Mouse (Mus musculus) kidney, embryonic 16.5 days (tissue): ENCODE results near the gene Fam129a. TPM values are rescaled to one million over a fixed set of nuclear protein-coding genes. Genes with fewer than 3 reads are reported as not detected.

Experiments
- ATAC-seq: fragments of 200-750 bp; cut with Nextera tagmentation; 2 replicates; pipeline ENCODE4 v1.8.0; 2017; ENCODE audit warnings: moderate TSS enrichment; ENCODE audit not compliant: low FRiP score, low TSS enrichment
- H3K27ac ChIP-seq: fragments of 300-500 bp; sonication (generic); 2 replicates; pipeline ENCODE4 v1.5.1; 2014; ENCODE audit warnings: low read length
- H3K27me3 ChIP-seq: fragments of 300-500 bp; sonication (generic); 2 replicates; pipeline ENCODE4 v1.6.1; 2014; ENCODE audit warnings: low read length, control low read depth, mixed read lengths; ENCODE audit not compliant: insufficient read depth
- H3K36me3 ChIP-seq: fragments of 300-500 bp; sonication (generic); 2 replicates; pipeline ENCODE4 v1.6.1; 2014; ENCODE audit warnings: low read length, control low read depth, mixed read lengths; ENCODE audit not compliant: insufficient read depth
- H3K4me1 ChIP-seq: fragments of 300-500 bp; sonication (generic); 2 replicates; pipeline ENCODE4 v1.6.1; 2014; ENCODE audit warnings: low read length, control low read depth, mixed read lengths; ENCODE audit not compliant: insufficient read depth
- H3K4me2 ChIP-seq: fragments of 300-500 bp; sonication (generic); replicated peaks from 2 replicates; pipeline ENCODE4 v1.6.1; 2014; ENCODE audit warnings: low read depth, low read length
- H3K4me3 ChIP-seq: fragments of 300-500 bp; sonication (generic); 2 replicates; pipeline ENCODE4 v1.5.1; 2014; ENCODE audit warnings: mild to moderate bottlenecking, low read length
- H3K9ac ChIP-seq: fragments of 300-500 bp; sonication (generic); replicated peaks from 2 replicates; pipeline ENCODE4 v1.6.1; 2014; ENCODE audit warnings: low read length
- H3K9me3 ChIP-seq: fragments of 300-500 bp; sonication (generic); 2 replicates; pipeline ENCODE4 v1.6.1; 2016; ENCODE audit warnings: low read length, control low read depth
- WGBS: fragments of 180-500 bp; shearing (Covaris S2); extraction: QIAGEN DNeasy Blood & Tissue Kit; methylation state at CpG from one replicate; pipeline ENCODE4 v1.1.7; 2014; 5-methylcytosine and 5-hydroxymethylcytosine counted together
- polyA plus RNA-seq: library from polyadenylated mRNA; unstranded; fragments of >200 nt; fragmentation: Nextera tagmentation; extraction: Ambion mirVana; gene quantifications from 2 replicates; pipeline ENCODE4 v1.2.1, GENCODE M21; 2015

Gene Fam129a
- polyA plus RNA-seq, 1 experiment from 2014 or later: 11.8 TPM

GRCm38 (mm10) chr1:151716024-151716710 lies 145.2 kb downstream of the Fam129a start:
- Histone ChIP-seq H3K36me3 (no peaks in the 10 kb centered on the region), H3K4me1 (peaks cover 4% of the 10 kb centered on the region; the same call in 1 of the 2 replicates), H3K4me3 (no peak overlapping the region), H3K9me3 (no peaks in the 10 kb centered on the region), H3K9ac (no peak overlapping the region), H3K27me3 (no peaks in the 10 kb centered on the region), H3K4me2 (no peak overlapping the region), H3K27ac (peak overlapping the region; percentile 64)
- ATAC-seq: peak; percentile 96
- WGBS: 75% methylated on average over 11 of the region's 11 CpGs

GRCm38 (mm10) chr1:151717624-151718023 lies 146.6 kb downstream of the Fam129a start:
- Histone ChIP-seq H3K4me1 (peaks cover 4% of the 10 kb centered on the region; the same call in 1 of the 2 replicates), H3K4me3 (no peak overlapping the region), H3K4me2 (no peak overlapping the region), H3K27ac (no peak overlapping the region), H3K27me3 (no peaks in the 10 kb centered on the region), H3K9me3 (no peaks in the 10 kb centered on the region), H3K36me3 (no peaks in the 10 kb centered on the region), H3K9ac (no peak overlapping the region)
- ATAC-seq: no peak
- WGBS: 95% methylated on average over 5 of the region's 5 CpGs

- 81% methylated on average over 8 of the region's 8 CpGs for WGBS
Measured at GRCm38 (mm10) chr1:151718575-151718974, 147.6 kb downstream of the Fam129a start.

GRCm38 (mm10) chr1:151719911-151720310 lies 148.9 kb downstream of the Fam129a start:
- no peak overlapping the region for H3K4me2 ChIP-seq
- ATAC-seq: no peak
- no peak overlapping the region for H3K4me3 ChIP-seq
- WGBS: 42% methylated on average over 5 of the region's 5 CpGs
- no peaks in the 10 kb centered on the region for H3K36me3 ChIP-seq
- no peaks in the 10 kb centered on the region for H3K9me3 ChIP-seq
- peaks cover 4% of the 10 kb centered on the region; the same call in 1 of the 2 replicates for H3K4me1 ChIP-seq
- H3K27me3 ChIP-seq: no peaks in the 10 kb centered on the region
- H3K27ac ChIP-seq: no peak overlapping the region
- H3K9ac ChIP-seq: no peak overlapping the region

More at GRCm38 (mm10) chr1:151718575-151718974, 147.6 kb downstream of the Fam129a start:
- H3K27ac ChIP-seq: no peak overlapping the region
- no peak overlapping the region for H3K9ac ChIP-seq
- no peaks in the 10 kb centered on the region for H3K9me3 ChIP-seq
- H3K4me1 ChIP-seq: peaks cover 4% of the 10 kb centered on the region; the same call in 1 of the 2 replicates
- H3K36me3 ChIP-seq: no peaks in the 10 kb centered on the region
- H3K4me2 ChIP-seq: no peak overlapping the region
- no peak for ATAC-seq
- H3K4me3 ChIP-seq: no peak overlapping the region
- H3K27me3 ChIP-seq: no peaks in the 10 kb centered on the region

- Histone ChIP-seq H3K4me2 (no peak overlapping the region), H3K4me1 (peaks cover 3% of the 10 kb centered on the region; the same call in 1 of the 2 replicates), H3K27me3 (no peaks in the 10 kb centered on the region), H3K36me3 (no peaks in the 10 kb centered on the region), H3K9me3 (no peaks in the 10 kb centered on the region), H3K9ac (no peak overlapping the region), H3K4me3 (no peak overlapping the region), H3K27ac (no peak overlapping the region)
- WGBS: 88% methylated on average over 2 of the region's 2 CpGs
- ATAC-seq: no peak
Measured at GRCm38 (mm10) chr1:151720566-151720965, 149.6 kb downstream of the Fam129a start.

- no peak overlapping the region for H3K9ac ChIP-seq
- no peaks in the 10 kb centered on the region for H3K27me3 ChIP-seq
- no peaks in the 10 kb centered on the region for H3K9me3 ChIP-seq
- H3K4me2 ChIP-seq: no peak overlapping the region
- no peaks in the 10 kb centered on the region for H3K36me3 ChIP-seq
- no peak overlapping the region for H3K4me3 ChIP-seq
- WGBS: 79% methylated on average over 10 of the region's 10 CpGs
- H3K27ac ChIP-seq: no peak overlapping the region
- no peak for ATAC-seq
- no peaks in the 10 kb centered on the region for H3K4me1 ChIP-seq
Measured at GRCm38 (mm10) chr1:151721357-151721983, 150.5 kb downstream of the Fam129a start.

- no peak overlapping the region for H3K27ac ChIP-seq
- no peak overlapping the region for H3K4me3 ChIP-seq
- H3K4me2 ChIP-seq: no peak overlapping the region
- H3K27me3 ChIP-seq: no peaks in the 10 kb centered on the region
- no peak for ATAC-seq
- no peaks in the 10 kb centered on the region for H3K9me3 ChIP-seq
- 74% methylated on average over 4 of the region's 4 CpGs for WGBS
- H3K4me1 ChIP-seq: no peaks in the 10 kb centered on the region
- H3K9ac ChIP-seq: no peak overlapping the region
- no peaks in the 10 kb centered on the region for H3K36me3 ChIP-seq
Measured at GRCm38 (mm10) chr1:151723771-151724170, 152.8 kb downstream of the Fam129a start.

- WGBS: 72% methylated on average over 2 of the region's 2 CpGs
- ATAC-seq: no peak
- Histone ChIP-seq H3K27ac (no peak overlapping the region), H3K36me3 (no peaks in the 10 kb centered on the region), H3K27me3 (no peaks in the 10 kb centered on the region), H3K9ac (no peak overlapping the region), H3K9me3 (no peaks in the 10 kb centered on the region), H3K4me1 (no peaks in the 10 kb centered on the region), H3K4me2 (no peak overlapping the region), H3K4me3 (no peak overlapping the region)
Measured at GRCm38 (mm10) chr1:151725590-151725989, 154.6 kb downstream of the Fam129a start.

GRCm38 (mm10) chr1:151726358-151726757 lies 155.4 kb downstream of the Fam129a start:
- H3K4me2 ChIP-seq: no peak overlapping the region
- H3K9me3 ChIP-seq: no peaks in the 10 kb centered on the region
- H3K27me3 ChIP-seq: no peaks in the 10 kb centered on the region
- H3K9ac ChIP-seq: no peak overlapping the region
- no peak overlapping the region for H3K27ac ChIP-seq
- H3K4me3 ChIP-seq: no peak overlapping the region
- ATAC-seq: no peak
- H3K4me1 ChIP-seq: no peaks in the 10 kb centered on the region
- H3K36me3 ChIP-seq: no peaks in the 10 kb centered on the region
- WGBS: 90% methylated on average over 6 of the region's 6 CpGs

GRCm38 (mm10) chr1:151728141-151728540 lies 157.2 kb downstream of the Fam129a start:
- Histone ChIP-seq H3K4me2 (no peak overlapping the region), H3K9ac (no peak overlapping the region), H3K27me3 (no peaks in the 10 kb centered on the region), H3K9me3 (no peaks in the 10 kb centered on the region), H3K27ac (no peak overlapping the region), H3K4me3 (no peak overlapping the region), H3K4me1 (no peaks in the 10 kb centered on the region), H3K36me3 (no peaks in the 10 kb centered on the region)
- ATAC-seq: no peak
- 78% methylated on average over 4 of the region's 4 CpGs for WGBS
